Mouse (Mus musculus) MEL (cell line): ENCODE measurements around the gene Vdr.

Experiments
- MAZ ChIP-seq: IDR thresholded peaks from 2 replicates; pipeline ENCODE4 v1.6.1; 2012; ENCODE audit warnings: low read depth, mild to moderate bottlenecking, inconsistent platforms, low read length, improper control_type of control experiment
- NELFE ChIP-seq: IDR thresholded peaks from 2 replicates; pipeline ENCODE4 v1.6.1; 2011; ENCODE audit warnings: low read depth, low read length, improper control_type of control experiment

DNA sequence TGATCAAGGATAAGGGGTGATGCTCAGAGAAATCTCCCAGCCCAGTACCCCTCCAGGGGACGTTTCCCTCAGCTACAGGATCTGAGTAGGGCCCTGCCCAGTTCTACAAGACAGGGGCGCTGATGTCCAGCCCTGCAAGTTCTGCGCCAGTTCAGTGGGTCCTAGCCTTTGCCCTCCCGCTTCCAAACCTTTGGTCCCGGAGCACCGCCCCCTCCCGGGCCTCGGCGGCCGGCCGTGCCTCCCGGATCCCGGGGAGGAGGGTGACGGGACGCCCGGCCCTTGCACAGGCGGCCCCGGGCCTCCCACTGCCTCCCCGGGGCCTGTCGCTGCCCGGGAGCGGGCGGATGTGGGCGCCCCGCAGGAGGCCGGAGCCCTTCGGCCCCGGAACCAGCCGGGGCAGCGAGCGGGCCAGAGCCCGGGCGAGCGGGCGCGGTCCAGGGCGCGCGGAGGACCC lies 79.6 kb downstream of the Vdr start:
- TF ChIP-seq MAZ, result no peak; the same call in 1 of the 2 replicates
- TF ChIP-seq NELFE, result peak; percentile 16
